Mouse (Mus musculus): ENCODE results near the gene Atf6b.

DNA sequence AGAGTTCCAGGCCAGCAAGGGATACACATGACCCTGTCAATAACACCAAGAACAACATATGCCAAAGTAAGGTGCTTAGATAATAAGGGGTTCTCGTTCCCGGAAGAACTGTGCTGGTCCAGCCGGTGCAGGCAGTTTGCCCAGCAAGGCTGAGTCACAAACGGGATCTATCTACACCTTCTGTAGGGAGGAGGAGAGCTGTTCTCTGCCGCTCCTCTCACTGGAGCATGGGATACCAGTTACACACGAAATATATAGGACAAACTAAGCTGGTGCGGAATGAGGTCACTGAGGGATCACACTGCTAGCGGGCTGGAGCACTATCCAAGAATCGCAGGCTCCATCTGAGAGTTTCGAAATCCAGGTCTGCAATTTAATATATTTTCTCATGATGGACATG is 3.0 kb upstream of the Atf6b start:
- no peak for TF ChIP-seq CHD2 (IDR thresholded peaks at IDR 0.05; ENCODE audit: low read depth, low read length)
- TF ChIP-seq ZNF384 (IDR thresholded peaks at IDR 0.05; ENCODE audit: low read depth, low read length), result no peak

All from ES-E14 (cell line).